Mouse (Mus musculus) kidney, adult 11 months (tissue): ENCODE data around the gene Galnt10.
A peak's percentile ranks its signal among the peaks of the same experiment; 100 is the strongest.
"Not testable (repeated sequence)": the region's sequence is repeated elsewhere in the genome, so short reads cannot be mapped to it uniquely, and the experiment has no call there.

Source experiments
- DNase-seq: peaks from one replicate; pipeline ENCODE4 v3.0.0; 2022

The Galnt10 gene

DNA sequence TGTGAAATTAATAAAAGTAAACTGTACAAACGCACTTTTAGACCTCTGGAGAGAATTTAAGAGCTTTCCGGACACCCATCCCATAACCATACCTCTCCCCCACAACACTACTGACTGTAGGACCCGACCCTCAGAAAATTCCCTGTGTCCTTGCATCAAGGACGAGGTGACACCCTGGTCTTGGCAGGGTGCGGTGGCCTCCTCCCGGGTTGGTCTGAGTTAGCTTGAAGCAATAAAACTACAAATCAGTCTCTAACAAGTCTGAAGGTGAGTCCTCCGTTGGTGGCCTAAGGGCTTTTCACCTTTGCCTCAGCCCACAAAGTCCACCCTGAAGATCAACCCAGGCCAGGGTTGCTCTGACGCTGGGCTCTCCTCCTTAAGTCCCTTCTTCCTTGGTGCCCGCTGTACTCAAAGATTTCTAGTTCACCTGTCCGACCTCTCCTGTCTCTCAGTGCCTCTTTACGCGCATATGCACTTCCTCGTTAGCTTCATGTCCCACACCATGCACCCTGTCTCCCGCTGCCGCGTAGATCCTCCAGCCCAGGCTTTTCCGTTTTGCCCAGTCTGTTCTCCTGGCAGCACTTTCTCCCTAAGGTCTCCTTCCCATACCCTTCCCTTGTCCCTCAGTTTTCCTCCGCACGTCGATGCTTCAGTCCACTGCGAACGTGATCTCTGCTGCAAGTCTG is 155.2 kb downstream of the Galnt10 start:
- DNase-seq, result peak; percentile 58

DNA sequence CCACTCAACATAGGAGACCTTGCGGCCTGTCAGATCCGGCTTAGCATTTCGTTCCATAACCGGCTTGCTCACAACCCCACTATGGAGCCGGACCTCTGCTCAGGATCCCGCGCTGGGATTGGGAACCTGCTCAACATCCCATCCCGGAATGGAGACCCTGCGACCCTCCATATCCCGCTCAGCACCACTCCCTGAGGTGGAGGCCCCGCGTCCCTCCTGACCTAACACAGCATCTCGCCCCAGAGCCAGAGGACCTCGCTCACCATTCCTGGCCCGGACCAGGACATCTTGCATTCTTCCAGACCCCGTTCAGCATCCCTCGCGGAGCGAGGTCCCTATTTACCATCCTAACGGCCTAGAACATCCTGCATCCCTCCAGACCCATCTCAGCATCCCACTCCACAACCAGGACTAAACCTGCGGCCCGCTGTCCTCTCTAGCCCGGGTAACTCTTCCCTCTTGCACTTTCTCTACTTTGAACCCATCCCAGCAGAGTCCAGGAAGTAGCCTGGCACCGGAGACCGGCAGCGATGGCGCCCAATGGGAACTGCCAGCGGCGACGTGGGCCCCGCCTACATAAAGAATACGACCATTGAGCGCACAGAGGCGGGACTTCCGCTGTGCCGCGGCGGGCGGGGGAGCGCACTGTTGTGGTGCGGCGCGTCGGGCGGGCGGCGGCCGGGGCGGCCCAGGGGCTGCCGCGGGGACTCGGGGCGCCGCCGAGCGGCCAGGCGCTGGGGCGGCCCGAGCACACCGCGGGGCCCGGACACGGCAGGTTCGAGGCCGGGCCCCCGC is 155.9 kb downstream of the Galnt10 start, which contains the start of gene Sap30l:
Gene Sap30l, plus strand, starts transcription at position 667 of the 795 bp plus-strand sequence.
- peak; percentile 98 for DNase-seq

DNA sequence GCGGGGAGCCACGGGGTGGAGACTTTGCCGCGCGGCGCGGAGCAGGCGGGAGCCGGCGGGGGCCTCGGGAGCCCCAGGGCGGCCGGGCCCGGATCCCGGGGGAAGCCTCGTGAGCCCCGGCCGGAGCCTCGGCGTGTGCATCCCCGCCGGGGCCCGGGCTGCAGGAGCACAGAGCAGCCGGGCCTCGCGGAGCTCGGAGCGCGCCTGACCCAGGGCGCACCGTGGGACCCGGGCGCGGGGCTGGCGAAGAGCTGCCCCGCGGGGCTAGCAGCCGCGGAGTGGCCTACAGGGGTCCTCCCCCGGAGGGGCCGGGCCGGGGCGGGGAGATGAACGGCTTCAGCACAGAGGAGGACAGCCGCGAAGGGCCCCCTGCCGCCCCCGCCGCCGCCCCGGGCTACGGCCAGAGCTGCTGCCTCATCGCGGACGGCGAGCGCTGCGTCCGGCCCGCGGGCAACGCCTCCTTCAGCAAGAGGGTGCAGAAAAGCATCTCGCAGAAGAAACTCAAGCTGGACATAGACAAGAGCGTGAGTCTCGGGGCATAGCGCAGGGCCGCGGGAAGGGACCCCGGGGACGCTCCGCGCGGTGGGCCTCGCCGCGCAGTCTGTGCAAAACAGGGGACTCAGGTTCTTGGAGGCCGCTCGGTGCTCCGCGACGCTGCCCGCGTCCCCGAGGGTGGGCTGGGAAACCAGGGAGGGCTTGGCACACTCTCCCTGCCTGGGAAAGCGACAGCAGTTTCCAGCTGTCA is 156.7 kb downstream of the Galnt10 start:
- DNase-seq, result peak; percentile 26

DNA sequence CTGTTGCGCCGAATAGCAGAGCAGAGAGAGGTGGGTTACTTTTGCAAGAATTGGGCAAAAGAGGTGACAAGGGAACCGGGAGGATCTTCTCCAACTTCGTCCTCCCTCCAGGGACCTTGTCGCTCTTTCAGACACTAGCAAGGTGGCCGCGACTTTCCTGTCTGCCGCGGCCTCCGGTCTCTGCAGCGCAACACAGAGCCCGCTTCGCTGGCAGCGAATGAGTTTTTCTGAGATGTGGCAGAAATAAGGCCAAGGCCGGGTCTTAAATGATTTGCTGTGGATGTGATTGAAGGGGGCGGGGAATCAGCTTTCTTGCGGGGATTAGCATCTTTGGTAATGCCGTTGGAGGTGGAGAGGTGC is 157.2 kb downstream of the Galnt10 start:
- DNase-seq, result no peak

DNA sequence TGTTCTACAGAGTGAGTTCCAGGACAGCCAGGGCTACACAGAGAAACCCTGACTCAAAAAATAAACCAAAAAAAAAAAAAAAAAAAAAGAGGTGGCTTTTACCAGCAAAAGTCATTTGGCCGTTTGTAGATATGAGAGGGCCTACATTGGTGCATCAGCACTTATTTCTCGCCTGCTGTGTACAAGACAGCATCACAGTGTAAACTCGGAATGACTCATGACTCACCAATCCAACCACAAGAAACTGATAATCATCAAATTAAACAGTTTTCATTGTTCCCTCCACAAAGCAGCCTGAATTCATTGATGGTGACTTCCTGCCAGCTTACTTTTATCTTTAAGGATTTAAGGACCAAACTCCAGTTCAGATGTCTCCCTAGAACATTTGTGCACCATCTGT is 159.8 kb downstream of the Galnt10 start:
- DNase-seq, result no peak

DNA sequence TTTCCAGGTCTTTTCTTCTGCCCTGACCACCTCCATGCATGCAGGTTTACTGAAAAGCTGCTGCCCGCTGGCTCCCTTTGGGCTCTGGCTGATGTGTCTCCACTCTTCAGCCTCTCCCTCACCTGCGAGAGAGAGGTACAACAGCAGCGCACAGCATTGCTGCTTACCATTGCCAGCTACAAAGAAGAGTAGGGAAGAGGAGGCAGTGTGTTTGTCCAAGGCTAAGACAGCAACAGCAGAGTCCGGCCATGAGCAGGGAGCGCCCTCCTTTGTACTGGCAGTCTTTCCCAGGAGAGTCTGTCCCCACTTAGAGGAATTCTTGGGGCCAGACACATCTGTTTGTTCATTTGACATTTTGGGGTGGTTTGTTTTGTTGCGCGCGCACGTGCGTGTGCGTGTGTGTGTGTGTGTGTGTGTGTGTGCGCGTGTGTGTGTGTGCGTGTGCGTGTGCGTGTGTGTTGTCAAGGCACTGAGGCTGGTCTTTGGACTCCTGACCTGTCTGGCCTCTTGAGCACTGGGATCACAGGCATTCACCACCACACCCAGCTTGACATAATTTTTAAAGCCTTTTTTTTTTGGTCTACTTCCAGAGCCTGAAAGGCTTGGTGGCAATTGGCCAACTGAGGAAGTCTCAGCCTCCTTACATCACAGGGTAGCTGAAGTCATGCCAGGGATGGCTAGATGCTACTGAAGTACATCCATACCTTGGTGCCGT is 163.9 kb downstream of the Galnt10 start:
- DNase-seq, result no peak

DNA sequence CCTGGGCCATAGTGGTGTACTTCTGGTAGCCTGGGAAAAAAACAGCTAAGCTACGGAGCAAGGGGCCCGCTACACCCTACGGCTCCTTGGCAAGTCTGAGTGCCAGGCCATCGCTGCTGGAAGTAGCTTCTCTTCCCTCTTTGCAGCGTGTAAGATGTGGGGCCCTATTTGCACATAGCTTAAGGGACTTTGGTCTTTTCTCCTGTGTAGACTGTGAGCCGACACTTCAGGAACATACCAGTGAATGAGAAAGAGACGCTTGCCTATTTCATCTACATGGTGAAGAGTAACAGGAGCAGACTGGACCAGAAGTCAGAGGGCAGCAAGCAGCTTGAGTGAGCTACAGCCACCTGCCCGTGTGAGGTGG is 164.5 kb downstream of the Galnt10 start:
- DNase-seq, result no peak

DNA sequence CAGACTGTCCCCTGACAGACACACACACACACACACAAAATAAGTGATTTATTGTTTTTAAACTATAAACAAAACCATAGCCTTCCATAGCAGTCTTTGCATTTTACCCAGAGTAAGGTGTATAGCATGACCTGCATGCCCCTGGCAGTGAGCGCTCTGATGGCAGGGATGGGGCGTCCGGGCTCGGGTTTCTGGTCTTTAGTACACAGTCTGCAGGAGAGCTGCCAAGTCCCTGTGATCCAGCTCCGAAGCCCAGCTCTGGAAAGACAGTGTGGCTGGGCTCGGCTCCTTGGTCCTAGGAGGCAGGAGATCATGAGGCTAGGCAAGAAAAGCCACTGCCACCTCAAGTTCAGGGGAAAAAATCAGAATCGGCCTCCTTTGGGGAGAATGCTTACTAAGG is 165.8 kb downstream of the Galnt10 start:
- no peak for DNase-seq

DNA sequence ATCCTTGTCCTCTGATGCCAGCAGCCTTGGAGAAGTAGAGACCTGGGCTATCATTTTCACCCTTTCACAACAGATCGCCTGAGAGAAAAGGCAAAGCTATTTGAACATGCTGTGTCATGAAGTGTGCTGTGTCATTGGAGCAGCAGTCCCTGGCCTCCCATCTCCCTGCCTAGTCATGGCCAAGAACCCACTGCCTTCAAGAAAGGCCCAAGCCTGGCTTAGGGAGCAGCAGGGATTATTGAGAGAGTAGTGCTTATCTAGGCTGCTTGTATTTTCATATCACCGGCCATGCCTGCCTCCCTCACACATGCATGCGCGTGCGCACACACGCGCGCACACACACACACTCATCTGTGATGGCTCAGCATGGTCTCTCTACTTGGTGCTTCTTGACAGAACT is 167.0 kb downstream of the Galnt10 start:
- no peak for DNase-seq

DNA sequence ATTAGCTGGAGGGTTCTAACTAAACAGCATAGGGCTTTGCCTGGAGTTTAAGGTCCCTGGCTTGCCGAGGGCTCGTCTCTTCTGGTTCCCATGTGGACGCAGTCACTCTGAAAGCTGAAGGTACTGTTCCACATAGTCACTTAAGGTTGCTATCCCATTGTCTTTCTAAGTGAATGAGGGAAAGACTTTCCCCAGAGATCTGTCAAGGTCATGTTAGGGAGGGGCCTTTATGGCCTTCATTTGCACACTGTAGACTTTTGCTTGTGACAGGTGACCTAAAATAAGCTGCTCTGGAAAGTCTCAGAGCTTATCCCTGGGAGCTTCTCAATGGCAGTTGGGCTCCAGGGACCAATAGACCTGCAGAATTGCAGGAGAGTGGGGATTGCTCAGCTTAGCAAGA is 168.4 kb downstream of the Galnt10 start:
- no peak for DNase-seq

DNA sequence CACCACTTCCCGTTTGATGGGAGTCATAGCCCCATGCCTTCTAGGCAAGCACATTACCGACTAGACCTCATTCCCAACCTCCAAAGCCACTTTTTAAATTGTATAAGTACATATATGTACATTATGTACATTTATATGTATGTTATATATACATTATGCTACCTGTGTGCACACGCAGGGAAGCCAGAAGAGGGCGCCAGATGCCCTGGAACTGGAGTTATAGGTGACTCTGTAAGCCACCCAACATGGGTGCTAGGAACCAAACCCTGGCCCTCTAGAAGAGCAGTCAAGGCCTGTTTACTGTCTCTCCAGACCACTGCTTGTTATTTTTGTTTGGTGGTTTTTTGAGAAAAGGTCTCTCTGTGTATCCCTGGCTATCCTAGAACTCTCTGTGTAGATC is 172.9 kb downstream of the Galnt10 start:
- DNase-seq, result no peak

DNA sequence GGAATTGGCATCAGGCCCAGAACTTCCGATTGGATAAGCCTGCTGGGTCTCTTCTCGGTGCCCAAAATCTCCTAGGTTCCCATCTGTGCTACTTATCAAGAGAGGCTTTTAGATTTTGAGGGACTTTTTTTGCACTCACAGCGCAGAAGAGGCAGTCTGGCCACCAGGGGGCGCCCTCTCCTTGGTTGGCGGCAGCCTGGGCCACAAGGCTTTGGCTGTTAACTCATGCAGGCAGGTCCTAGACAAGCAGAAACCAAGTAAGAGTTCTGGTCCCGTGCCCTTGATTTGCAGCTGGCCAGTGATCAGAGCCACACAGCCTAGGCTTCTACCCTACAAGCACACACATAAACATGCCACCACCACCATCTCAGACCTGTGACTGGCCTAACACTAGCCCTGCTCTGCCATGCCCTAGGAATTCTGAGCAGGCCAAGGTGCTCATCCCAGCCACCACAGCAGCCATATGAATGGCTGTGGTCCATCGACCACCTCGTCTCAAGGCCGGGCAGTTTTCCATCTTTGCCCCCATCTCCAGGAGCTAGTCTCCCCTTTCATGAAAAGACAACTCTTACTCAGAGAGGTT is 174.8 kb downstream of the Galnt10 start:
- DNase-seq, result peak; percentile 50

DNA sequence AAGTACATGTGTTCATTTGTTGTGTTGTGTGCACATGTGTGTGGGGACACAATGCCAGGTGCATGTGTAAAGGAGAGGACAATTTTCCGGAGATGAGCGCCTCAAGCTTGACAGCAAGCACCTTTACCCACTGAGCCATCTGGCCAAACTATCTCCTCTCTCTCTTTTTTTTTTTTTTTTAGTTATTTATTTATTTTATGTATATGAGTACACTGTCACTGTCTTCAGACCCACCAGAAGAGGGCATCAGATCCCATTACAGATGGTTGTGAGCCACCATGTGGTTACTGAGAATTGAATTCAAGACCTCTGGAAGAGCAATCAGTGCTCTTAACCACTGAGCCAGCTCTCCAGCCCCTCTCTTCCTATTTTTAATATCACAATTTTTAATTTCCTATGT is 177.9 kb downstream of the Galnt10 start:
- DNase-seq, result not testable (repeated sequence)

DNA sequence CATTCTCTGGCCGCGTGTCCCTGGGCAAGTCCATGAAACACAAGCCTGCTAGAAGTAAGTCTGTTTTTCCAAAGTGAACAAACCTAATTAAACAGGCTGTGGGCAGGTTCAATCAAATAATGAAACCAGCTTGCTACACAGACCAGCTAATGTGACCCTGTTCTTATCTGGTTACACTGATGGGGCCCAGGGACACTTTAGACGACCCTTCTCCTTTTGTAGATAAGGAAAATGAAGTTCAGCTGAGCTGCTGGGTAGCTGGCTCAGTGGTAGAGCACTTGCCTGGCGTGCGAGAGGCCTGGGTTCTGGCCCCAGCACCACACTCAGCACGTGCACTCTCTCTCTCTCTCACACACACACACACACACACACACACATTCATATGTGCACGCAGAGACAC is 178.5 kb downstream of the Galnt10 start:
- no peak for DNase-seq

DNA sequence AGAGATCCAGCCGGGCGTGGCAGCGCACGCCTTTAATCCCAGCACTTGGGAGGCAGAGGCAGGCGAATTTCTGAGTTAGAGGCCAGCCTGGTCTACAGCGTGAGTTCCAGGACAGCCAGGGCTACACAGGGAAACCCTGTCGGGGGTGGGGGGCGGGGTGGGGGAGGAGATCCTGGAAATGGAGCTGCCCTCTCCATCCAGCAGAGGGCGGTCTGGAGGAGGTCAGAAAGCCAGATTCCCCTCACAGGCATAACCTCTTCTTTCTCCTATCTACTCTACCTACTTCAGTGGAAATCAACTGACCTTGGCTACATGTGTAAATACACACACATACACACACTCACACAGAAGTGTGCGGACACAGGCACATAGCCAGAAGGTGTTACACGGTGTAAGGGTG is 180.0 kb downstream of the Galnt10 start:
- DNase-seq, result not testable (repeated sequence)

DNA sequence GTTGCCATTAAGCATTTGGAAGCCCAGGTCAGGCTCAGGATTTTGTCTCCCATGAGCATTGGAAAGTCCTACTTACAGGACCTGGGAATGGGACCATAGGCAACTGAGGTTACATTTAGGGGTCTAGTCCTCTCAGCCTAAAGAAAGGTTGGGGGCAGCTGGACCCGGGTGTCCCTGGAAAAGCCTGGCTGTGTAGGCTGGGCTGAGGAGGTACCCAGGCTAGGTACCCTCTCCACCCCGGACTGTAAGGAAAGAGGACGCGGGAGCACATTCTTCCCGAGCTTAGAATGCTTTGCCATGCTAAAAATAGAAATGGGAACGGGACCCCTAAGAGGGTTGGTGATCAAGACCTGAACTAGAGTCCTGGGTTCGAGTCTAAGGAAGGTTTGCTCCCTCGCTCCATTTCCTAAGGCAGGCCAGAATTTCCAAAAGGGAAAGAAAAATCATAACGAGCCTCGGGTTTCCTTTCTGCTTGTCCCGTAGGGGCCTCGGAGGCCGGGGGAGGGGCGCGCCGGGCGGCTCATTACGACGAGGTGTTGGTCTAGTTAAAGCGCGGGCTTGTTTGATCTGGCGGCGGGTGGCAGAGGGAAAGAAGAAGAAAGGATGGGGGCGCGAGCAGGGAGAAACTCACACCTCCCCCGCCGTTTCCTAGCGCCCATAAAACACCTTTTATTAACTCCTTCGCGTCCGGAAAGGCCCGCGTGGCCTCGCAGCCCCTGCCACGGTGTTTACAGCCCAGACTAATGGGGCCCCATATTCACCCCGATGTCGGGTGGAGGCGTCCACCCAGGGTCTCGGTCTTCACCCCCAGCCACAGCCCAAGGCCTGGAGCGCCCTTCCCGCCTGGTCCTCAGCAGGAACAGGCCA is 182.0 kb downstream of the Galnt10 start:
- no peak for DNase-seq

DNA sequence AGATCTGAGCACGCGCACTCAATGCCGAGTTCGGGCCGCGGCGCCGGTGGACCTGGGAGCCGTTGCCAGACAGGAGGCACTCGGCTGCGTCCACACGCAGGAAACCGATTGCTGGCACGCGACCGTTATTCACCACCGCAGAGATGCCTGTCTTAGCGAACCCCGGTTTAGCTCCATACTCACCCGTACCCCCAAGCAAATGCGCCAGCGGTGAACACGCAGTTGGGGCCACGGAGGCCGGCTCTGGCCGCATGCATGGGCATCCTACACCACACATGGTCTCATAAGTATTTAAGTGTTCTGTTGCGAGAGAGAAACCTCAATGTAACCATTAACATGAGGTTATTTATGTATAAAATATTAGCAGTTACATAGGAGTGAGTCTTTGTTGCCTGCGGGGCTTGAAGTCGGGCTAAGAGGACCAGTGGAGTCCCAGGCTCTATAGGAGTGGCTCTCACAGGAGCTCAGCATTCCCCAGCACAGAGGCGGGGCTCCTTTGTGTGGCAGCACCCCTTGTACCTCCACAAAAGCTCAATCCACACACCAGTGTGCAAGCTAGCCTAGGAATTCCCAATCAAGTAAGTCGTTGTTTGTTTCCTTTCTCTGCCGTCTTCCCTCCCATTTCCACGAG is 182.8 kb downstream of the Galnt10 start:
- no peak for DNase-seq

DNA sequence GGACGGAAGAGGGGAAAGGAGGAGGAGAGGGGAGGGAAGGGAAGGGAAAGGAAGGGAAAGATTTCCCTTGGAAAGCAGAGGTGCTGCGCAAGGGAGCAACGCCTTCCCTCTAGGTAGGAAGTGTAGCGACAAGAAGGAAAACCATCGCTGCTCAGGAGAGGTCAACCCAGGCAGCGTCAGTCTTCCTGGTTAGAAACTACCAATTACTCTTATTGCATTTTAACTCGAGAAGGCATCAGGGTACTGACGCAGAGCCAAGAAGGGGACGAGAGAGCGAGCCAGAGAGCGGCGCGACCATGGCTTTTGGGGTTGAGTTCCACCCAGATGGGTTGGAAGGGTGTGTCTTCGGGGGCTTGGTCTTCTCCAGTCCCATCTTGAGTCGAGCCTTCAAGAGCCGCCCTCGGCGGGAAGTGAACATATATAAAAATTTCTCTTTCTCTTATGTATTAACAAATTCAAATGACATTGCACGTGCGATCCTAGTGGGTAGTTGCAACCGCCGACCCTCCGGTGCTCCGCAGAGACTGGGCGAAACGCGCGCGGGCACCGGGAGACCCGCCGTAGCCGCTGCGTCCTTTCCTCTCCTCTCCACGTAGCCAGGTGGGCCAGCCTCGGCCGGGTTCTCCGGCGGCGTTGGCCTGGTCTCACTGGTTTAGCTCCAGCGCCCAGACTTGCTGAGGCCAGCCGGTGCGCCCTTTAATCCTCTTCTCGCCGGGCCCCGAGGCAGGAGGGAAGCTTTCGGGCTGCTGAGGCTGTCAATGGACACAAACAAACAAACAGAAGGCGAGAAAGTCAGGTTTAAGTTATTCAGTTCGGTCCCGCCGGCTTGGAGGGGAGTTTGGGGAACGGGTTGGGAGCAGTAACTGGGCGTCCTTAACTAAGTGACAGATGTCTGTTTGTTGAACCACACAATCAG is 184.0 kb downstream of the Galnt10 start:
- no peak for DNase-seq

DNA sequence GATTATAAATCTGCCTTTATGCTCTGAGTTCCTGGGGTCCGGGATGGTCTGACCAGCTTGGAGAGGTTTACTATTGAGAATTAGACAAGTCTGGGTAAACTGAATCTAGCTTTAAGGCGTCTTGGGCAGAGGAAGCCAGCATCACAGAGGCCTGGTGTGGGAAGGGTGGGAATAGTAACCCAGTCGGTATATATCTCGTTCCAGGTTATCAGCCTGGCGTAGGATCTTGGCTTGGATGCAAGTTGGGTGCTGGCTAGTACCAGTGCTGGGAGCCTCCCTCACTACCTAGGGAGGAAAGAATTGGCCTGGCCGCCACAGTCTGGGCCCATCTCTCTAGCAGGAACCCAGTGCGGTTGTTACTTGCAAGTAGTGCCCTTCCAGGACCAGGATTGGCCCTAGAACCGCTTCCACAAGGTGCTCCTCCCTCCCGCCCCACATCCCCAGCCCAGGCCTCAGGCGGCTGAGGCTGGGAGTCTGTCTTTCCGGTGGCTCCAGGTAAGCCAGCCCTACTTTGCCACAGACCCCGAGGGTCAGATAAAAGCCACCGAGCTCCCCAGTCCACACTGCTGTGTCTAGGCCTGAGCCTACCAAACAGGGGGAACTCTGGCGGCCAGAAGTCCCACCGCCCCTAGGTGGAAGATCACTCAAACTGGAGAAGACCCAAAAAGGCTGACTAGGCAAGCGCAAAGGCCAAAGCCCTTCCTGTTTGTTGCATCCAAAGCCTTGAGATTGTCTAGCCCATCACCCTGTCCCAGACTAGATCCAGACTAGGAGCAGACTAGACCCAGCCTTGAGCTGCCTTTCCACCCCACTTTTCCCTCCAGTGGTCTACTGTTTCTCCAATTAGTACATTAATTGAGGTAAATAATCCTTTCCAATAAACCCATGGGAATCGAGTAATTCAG is 184.9 kb downstream of the Galnt10 start:
- DNase-seq, result no peak
